In genomic region chr7:16932704-16933577, GRCm38 (mm10) we compare ENCODE assay signal across 8 mouse cellular contexts. TPM values are rescaled to one million over a fixed set of nuclear protein-coding genes. Genes with fewer than 3 reads are reported as not detected.
DNase-seq lines count a peak whose midpoint lies in the region; ATAC-seq and TF ChIP-seq lines count a peak whose summit lies in the region.

No protein-coding gene starts in this region.

- WGBS in kidney, adult 2 months, result 40% methylated on average over 14 of the region's 14 CpGs
- 45% methylated on average over 14 of the region's 14 CpGs for WGBS in hindbrain, embryonic 10.5 days
- 41% methylated on average over 14 of the region's 14 CpGs for WGBS in liver, postnatal 0 days (ENCODE audit: insufficient replicate concordance)

- no peak overlapping the region for H3K27ac ChIP-seq in kidney, adult 2 months (ENCODE audit: insufficient read depth, low read depth, low read length)
- H3K27ac ChIP-seq in hindbrain, embryonic 10.5 days, result no peak overlapping the region
- H3K27ac ChIP-seq in liver, postnatal 0 days (ENCODE audit: low read depth), result no peak overlapping the region

- H3K4me3 ChIP-seq in kidney, adult 2 months (ENCODE audit: insufficient read depth, low read depth, low read length), result no peak overlapping the region
- no peak overlapping the region for H3K4me3 ChIP-seq in E14TG2a.4 (replicated peaks; ENCODE audit: low read length)
- no peak overlapping the region for H3K4me3 ChIP-seq in hindbrain, embryonic 10.5 days
- no peak overlapping the region for H3K4me3 ChIP-seq in liver, postnatal 0 days (ENCODE audit: low read depth, low read length)

- peak; percentile 64 for DNase-seq in kidney, adult 2 months
- DNase-seq in kidney, adult 11 months, result no peak
- DNase-seq in cerebellum, adult 18-20 months, result peak; percentile 80 to 85
- peak; percentile 40 for DNase-seq in hindbrain, embryonic 10.5 days (ENCODE audit: low spot score)
- peak; percentile 59 for DNase-seq in liver, postnatal 0 days
- DNase-seq in retina, postnatal 7 days (ENCODE audit: low read depth, low spot score), result peak; percentile 57

- H3K4me1 ChIP-seq in kidney, adult 2 months (ENCODE audit: control insufficient read depth, insufficient read depth, low read length), result no peaks in the 10 kb centered on the region
- peaks cover 19% of the 10 kb centered on the region for H3K4me1 ChIP-seq in E14TG2a.4 (replicated peaks; ENCODE audit: low read depth, low read length)
- peaks cover 10% of the 10 kb centered on the region; the same call in 1 of the 2 replicates for H3K4me1 ChIP-seq in hindbrain, embryonic 10.5 days (replicated peaks)
- no peaks in the 10 kb centered on the region for H3K4me1 ChIP-seq in liver, postnatal 0 days (ENCODE audit: insufficient read depth)

- no peaks in the 10 kb centered on the region for H3K36me3 ChIP-seq in kidney, adult 2 months (ENCODE audit: control insufficient read depth, insufficient read depth, low read length)
- H3K36me3 ChIP-seq in E14TG2a.4 (ENCODE audit: insufficient read depth, low read length), result no peaks in the 10 kb centered on the region
- H3K36me3 ChIP-seq in hindbrain, embryonic 10.5 days, result no peaks in the 10 kb centered on the region
- no peaks in the 10 kb centered on the region for H3K36me3 ChIP-seq in liver, postnatal 0 days (replicated peaks; ENCODE audit: insufficient read depth, low read length)

- H3K9ac ChIP-seq in liver, postnatal 0 days (replicated peaks), result no peak overlapping the region

- TF ChIP-seq CTCF in kidney, adult 2 months (conservative IDR thresholded peaks at IDR 0.05; ENCODE audit: insufficient read depth, insufficient read length, low read depth, low read length), result peak; percentile 51
- TF ChIP-seq CTCF in E14TG2a.4 (conservative IDR thresholded peaks at IDR 0.05; ENCODE audit: low read length), result peak; percentile 11; the same call in 1 of the 2 replicates
- peak; percentile 78 for TF ChIP-seq CTCF in liver, postnatal 0 days (IDR thresholded peaks at IDR 0.05; ENCODE audit: low read depth)

- no peaks in the 10 kb centered on the region for H3K27me3 ChIP-seq in kidney, adult 2 months (replicated peaks; ENCODE audit: control insufficient read depth, insufficient read depth, low read length)
- H3K27me3 ChIP-seq in E14TG2a.4 (ENCODE audit: insufficient read depth, low read length), result no peaks in the 10 kb centered on the region
- no peaks in the 10 kb centered on the region for H3K27me3 ChIP-seq in hindbrain, embryonic 10.5 days (ENCODE audit: insufficient read depth, poor library complexity, severe bottlenecking)
- H3K27me3 ChIP-seq in liver, postnatal 0 days (ENCODE audit: insufficient read depth, low read length), result no peaks in the 10 kb centered on the region

- no peak for TF ChIP-seq POLR2A in kidney, adult 2 months (IDR thresholded peaks at IDR 0.05; ENCODE audit: low read depth, low read length)

- peak; percentile 55 for ATAC-seq in liver, postnatal 0 days
- ATAC-seq in frontal cortex, adult (ENCODE audit: low TSS enrichment), result no peak

- no peak for TF ChIP-seq EP300 in liver, postnatal 0 days (IDR thresholded peaks at IDR 0.05; ENCODE audit: low read depth)

- no peak overlapping the region for H3K4me2 ChIP-seq in liver, postnatal 0 days (ENCODE audit: low read depth, low read length)

- no peaks in the 10 kb centered on the region for H3K9me3 ChIP-seq in E14TG2a.4 (ENCODE audit: low read length)
- no peaks in the 10 kb centered on the region for H3K9me3 ChIP-seq in hindbrain, embryonic 10.5 days
- no peaks in the 10 kb centered on the region for H3K9me3 ChIP-seq in liver, postnatal 0 days (ENCODE audit: low read length)

RNA-seq across cellular contexts. Expression of gene Calm3, which starts 9.0 kb away (rescaled TPM):
- 305 and 325 TPM in 2 replicates for polyA plus RNA-seq in kidney, adult 2 months (2012; rRNA removed)
- 170 and 245 TPM in 2 replicates for polyA plus RNA-seq in hindbrain, embryonic 10.5 days (2016; fragmentation: Nextera tagmentation; extraction: Ambion mirVana)
- 58.8 and 60.3 TPM in 2 replicates for polyA plus RNA-seq in liver, postnatal 0 days (2015; fragmentation: Nextera tagmentation; extraction: Ambion mirVana)

RNA-seq across cellular contexts. Expression of gene Pnmal2, which starts 11.5 kb away (rescaled TPM):
- polyA plus RNA-seq in kidney, adult 2 months (2012; rRNA removed), result 3.6 and 4.0 TPM in 2 replicates
- polyA plus RNA-seq in hindbrain, embryonic 10.5 days (2016; fragmentation: Nextera tagmentation; extraction: Ambion mirVana), result 4.0 and 12.2 TPM in 2 replicates
- polyA plus RNA-seq in liver, postnatal 0 days (2015; fragmentation: Nextera tagmentation; extraction: Ambion mirVana), result 0.06 and 0.09 TPM in 2 replicates

RNA-seq across cellular contexts. Expression of gene Pnmal1, which starts 26.5 kb away (rescaled TPM):
- polyA plus RNA-seq in kidney, adult 2 months (2012; rRNA removed), result 0.01 and 0.06 TPM in 2 replicates
- polyA plus RNA-seq in hindbrain, embryonic 10.5 days (2016; fragmentation: Nextera tagmentation; extraction: Ambion mirVana), result 5.8 and 12.7 TPM in 2 replicates
- 0.02 and 0.04 TPM in 2 replicates for polyA plus RNA-seq in liver, postnatal 0 days (2015; fragmentation: Nextera tagmentation; extraction: Ambion mirVana)

RNA-seq across cellular contexts. Expression of gene Ptgir, which starts 26.7 kb away (rescaled TPM):
- polyA plus RNA-seq in kidney, adult 2 months (2012; rRNA removed), result 4.0 and 5.0 TPM in 2 replicates
- polyA plus RNA-seq in hindbrain, embryonic 10.5 days (2016; fragmentation: Nextera tagmentation; extraction: Ambion mirVana), result 0.77 and 1.5 TPM in 2 replicates
- 1.1 and 1.7 TPM in 2 replicates for polyA plus RNA-seq in liver, postnatal 0 days (2015; fragmentation: Nextera tagmentation; extraction: Ambion mirVana)

RNA-seq across cellular contexts. Expression of gene Gng8, which starts 41.4 kb away (rescaled TPM):
- polyA plus RNA-seq in kidney, adult 2 months (2012; rRNA removed), result 3.6 and 3.7 TPM in 2 replicates
- polyA plus RNA-seq in hindbrain, embryonic 10.5 days (2016; fragmentation: Nextera tagmentation; extraction: Ambion mirVana), result 7.1 and 9.0 TPM in 2 replicates
- 0.15 and 0.20 TPM in 2 replicates for polyA plus RNA-seq in liver, postnatal 0 days (2015; fragmentation: Nextera tagmentation; extraction: Ambion mirVana)

Comparison
In these comparisons a context has a peak if more than half of its experiments do, and no peak if none do; other contexts are left out.
1. CTCF ChIP-seq: peak in every context shown above with its lines; median percentile 78 in liver, postnatal 0 days; 51 in kidney, adult 2 months; 11 in E14TG2a.4.